Mouse (Mus musculus) spleen, adult 2 months (tissue): ENCODE results near the gene Poldip2. TPM values are rescaled to one million over a fixed set of nuclear protein-coding genes. Genes with fewer than 3 reads are reported as not detected.

Experiments used
- DNase-seq, 2 experiments: peaks; one replicate each; pipeline versions ENCODE4 v3.0.0 to v3.0.0-alpha.2; 2012 to 2021; ENCODE audit warnings: low spot score in 2 of 2, low read depth in 1 of 2
- H3K27ac ChIP-seq: fragments of 200-500 bp; 2 replicates; pipeline ENCODE4 v1.5.1; 2012; ENCODE audit warnings: low read length, inconsistent platforms; ENCODE audit not compliant: insufficient read depth
- H3K27me3 ChIP-seq: fragments of 200-500 bp; 2 replicates; pipeline ENCODE4 v1.6.1; 2012; ENCODE audit warnings: mild to moderate bottlenecking, moderate library complexity, low read length, inconsistent platforms; ENCODE audit not compliant: control insufficient read depth, insufficient read depth
- H3K36me3 ChIP-seq: fragments of 200-500 bp; 2 replicates; pipeline ENCODE4 v1.6.1; 2012; ENCODE audit warnings: mild to moderate bottlenecking, low read length, inconsistent platforms; ENCODE audit not compliant: control insufficient read depth, insufficient read depth
- H3K4me1 ChIP-seq: fragments of 200-500 bp; 2 replicates; pipeline ENCODE4 v1.6.1; 2011; ENCODE audit warnings: inconsistent platforms; ENCODE audit not compliant: control insufficient read depth, insufficient read depth, insufficient read length
- H3K4me3 ChIP-seq: fragments of 200-500 bp; 2 replicates; pipeline ENCODE4 v1.5.1; 2011; ENCODE audit warnings: mild to moderate bottlenecking, inconsistent platforms; ENCODE audit not compliant: insufficient read depth, insufficient read length; ENCODE audit errors: extremely low read depth
- CTCF ChIP-seq: fragments of 200-500 bp; IDR thresholded peaks from 2 replicates; pipeline ENCODE4 v1.5.1; 2011; ENCODE audit warnings: mild to moderate bottlenecking, inconsistent platforms; ENCODE audit not compliant: insufficient read depth, insufficient read length, insufficient replicate concordance; ENCODE audit errors: extremely low read depth
- POLR2A ChIP-seq: fragments of 200-500 bp; IDR thresholded peaks from 2 replicates; pipeline ENCODE4 v1.6.1; 2011; ENCODE audit warnings: low read depth, low read length, inconsistent platforms
- WGBS: fragments of 180-500 bp; shearing (Covaris S2); methylation state at CpG from one replicate; pipeline ENCODE4 v1.1.7; 2018; 5-methylcytosine and 5-hydroxymethylcytosine counted together
- polyA plus RNA-seq: library from polyadenylated mRNA; depleted of rRNA; stranded (reverse); fragments of >200 nt; gene quantifications from 2 replicates; pipeline ENCODE4 v1.2.3, GENCODE M21; 2012; rRNA removed

The Poldip2 gene
- polyA plus RNA-seq, 1 experiment: 22.7 TPM

GRCm38 (mm10) chr11:78571441-78571840 lies 59.4 kb downstream of the Poldip2 start:
- 96% methylated on average over 8 of the region's 8 CpGs for WGBS
- Histone ChIP-seq H3K4me1 (no peaks in the 10 kb centered on the region), H3K4me3 (no peak overlapping the region), H3K27me3 (no peaks in the 10 kb centered on the region), H3K36me3 (peaks cover 16% of the 10 kb centered on the region), H3K27ac (no peak overlapping the region)
- no peak for TF ChIP-seq POLR2A
- no peak for TF ChIP-seq CTCF
- DNase-seq: no peak

GRCm38 (mm10) chr11:78571854-78572253 lies 59.9 kb downstream of the Poldip2 start:
- no peaks in the 10 kb centered on the region for H3K4me1 ChIP-seq
- TF ChIP-seq CTCF (no peak), POLR2A (no peak)

More at GRCm38 (mm10) chr11:78571854-78572253, 59.9 kb downstream of the Poldip2 start:
- Histone ChIP-seq H3K36me3 (peaks cover 16% of the 10 kb centered on the region), H3K27me3 (no peaks in the 10 kb centered on the region), H3K4me3 (no peak overlapping the region), H3K27ac (no peak overlapping the region)
- 80% methylated on average over 6 of the region's 6 CpGs for WGBS
- DNase-seq: no peak

Other genes starting within 250 kb of the Poldip2 start
- gene BC030499, start 221.4 kb upstream of the Poldip2 start, polyA plus RNA-seq: 0.22 and 0.32 TPM in 2 replicates
- 7.2 and 10.2 TPM in 2 replicates for gene Spag5, start 210.7 kb upstream of the Poldip2 start, polyA plus RNA-seq
- gene Aldoc, start 189.2 kb upstream of the Poldip2 start, polyA plus RNA-seq: 3.6 and 4.4 TPM in 2 replicates
- gene Pigs, start 183.8 kb upstream of the Poldip2 start, polyA plus RNA-seq: 66.7 and 81.9 TPM in 2 replicates
- gene Unc119, start 168.7 kb upstream of the Poldip2 start, polyA plus RNA-seq: 66.6 and 81.6 TPM in 2 replicates
- gene Foxn1, start 125.6 kb upstream of the Poldip2 start, polyA plus RNA-seq: not detected in 2 replicates
- gene Slc13a2, start 90.0 kb upstream of the Poldip2 start, polyA plus RNA-seq: 0.28 and 0.41 TPM in 2 replicates
- 5.5 and 6.1 TPM in 2 replicates for gene Slc46a1, start 46.5 kb upstream of the Poldip2 start, polyA plus RNA-seq
- 0.51 and 1.0 TPM in 2 replicates for gene Sarm1, start 14.4 kb upstream of the Poldip2 start, polyA plus RNA-seq
- gene Vtn, start 13.1 kb upstream of the Poldip2 start, polyA plus RNA-seq: 2.6 and 3.0 TPM in 2 replicates
- gene Sebox, start 8.7 kb upstream of the Poldip2 start, polyA plus RNA-seq: not detected in 2 replicates
- 8.7 and 9.8 TPM in 2 replicates for gene Tmem199, start within 50 bp of the Poldip2 start, polyA plus RNA-seq
- 10.4 and 11.8 TPM in 2 replicates for gene Tnfaip1, start 24.1 kb downstream of the Poldip2 start, polyA plus RNA-seq
- 41.7 and 44.8 TPM in 2 replicates for gene Ift20, start 24.2 kb downstream of the Poldip2 start, polyA plus RNA-seq
- 15.6 and 19.9 TPM in 2 replicates for gene Tmem97, start 38.6 kb downstream of the Poldip2 start, polyA plus RNA-seq
- 13.8 and 24.0 TPM in 2 replicates for gene Nlk, start 185.2 kb downstream of the Poldip2 start, polyA plus RNA-seq
- gene Ccnq, start 239.5 kb downstream of the Poldip2 start, polyA plus RNA-seq: 38.0 and 42.1 TPM in 2 replicates